Mouse (Mus musculus) heart, postnatal 0 days (tissue): ENCODE measurements around the gene Zbtb17. TPM values are rescaled to one million over a fixed set of nuclear protein-coding genes. Genes with fewer than 3 reads are reported as not detected.

Experiments used
- ATAC-seq: fragments of 200-750 bp; cut with Nextera tagmentation; 2 replicates; pipeline ENCODE4 v1.8.0; 2017; ENCODE audit warnings: low read depth, moderate number of reproducible peaks, moderate library complexity; ENCODE audit not compliant: insufficient read depth
- DNase-seq: peaks from one replicate; pipeline ENCODE4 v3.0.0-alpha.2; 2016; ENCODE audit warnings: low spot score
- H3K27ac ChIP-seq: fragments of 300-500 bp; sonication (generic); 2 replicates; pipeline ENCODE4 v1.5.1; 2014; ENCODE audit warnings: low read depth, mild to moderate bottlenecking
- H3K27me3 ChIP-seq: fragments of 300-500 bp; sonication (generic); 2 replicates; pipeline ENCODE4 v1.6.1; 2014; ENCODE audit warnings: low read length, mixed read lengths; ENCODE audit not compliant: control insufficient read depth, insufficient read depth
- H3K36me3 ChIP-seq: fragments of 300-500 bp; sonication (generic); replicated peaks from 2 replicates; pipeline ENCODE4 v1.6.1; 2014; ENCODE audit warnings: low read length, mixed read lengths; ENCODE audit not compliant: control insufficient read depth, insufficient read depth
- H3K4me1 ChIP-seq: fragments of 300-500 bp; sonication (generic); 2 replicates; pipeline ENCODE4 v1.6.1; 2014; ENCODE audit warnings: antibody characterized with exemption; ENCODE audit not compliant: control insufficient read depth, insufficient read depth
- H3K4me2 ChIP-seq: fragments of 300-500 bp; sonication (generic); 2 replicates; pipeline ENCODE4 v1.6.1; 2014; ENCODE audit warnings: low read depth, mild to moderate bottlenecking, low read length, moderate library complexity
- H3K4me3 ChIP-seq: fragments of 300-500 bp; sonication (generic); 2 replicates; pipeline ENCODE4 v1.5.1; 2014; ENCODE audit warnings: low read depth, low read length
- H3K9ac ChIP-seq: fragments of 300-500 bp; sonication (generic); replicated peaks from 2 replicates; pipeline ENCODE4 v1.6.1; 2014; ENCODE audit warnings: low read depth, low read length, mixed read lengths
- H3K9me3 ChIP-seq: fragments of 300-500 bp; sonication (generic); replicated peaks from 2 replicates; pipeline ENCODE4 v1.6.1; 2016; ENCODE audit warnings: low read length; ENCODE audit not compliant: control insufficient read depth
- CTCF ChIP-seq: IDR thresholded peaks from 2 replicates; pipeline ENCODE4 v1.5.1; 2016; ENCODE audit warnings: antibody characterized with exemption, control low read depth, low read depth
- EP300 ChIP-seq: IDR thresholded peaks from 2 replicates; pipeline ENCODE4 v1.6.1; 2016; ENCODE audit warnings: antibody characterized with exemption, low read depth
- WGBS: fragments of 180-500 bp; shearing (Covaris S2); extraction: QIAGEN DNeasy Blood & Tissue Kit; methylation state at CpG from one replicate; pipeline ENCODE4 v1.1.7; 2014; 5-methylcytosine and 5-hydroxymethylcytosine counted together
- polyA plus RNA-seq: library from polyadenylated mRNA; unstranded; fragments of >200 nt; fragmentation: Nextera tagmentation; extraction: Ambion mirVana; gene quantifications from 2 replicates; pipeline ENCODE4 v1.2.1, GENCODE M21; 2015
- total RNA-seq: library from RNA; depleted of rRNA; stranded (reverse); fragments of >200 nt; gene quantifications from 2 replicates; pipeline ENCODE4 v1.2.3, GENCODE M21; 2014; ENCODE audit warnings: low replicate concordance

Gene Zbtb17
- total and polyA plus RNA-seq, 2 experiments from 2014 or later = 18.1 to 32.7 TPM

GRCm38 (mm10) chr4:141432666-141433065 is 11.8 kb upstream of the Zbtb17 start:
- no peaks in the 10 kb centered on the region for H3K27me3 ChIP-seq
- H3K36me3 ChIP-seq = no peaks in the 10 kb centered on the region
- ATAC-seq = no peak
- H3K4me1 ChIP-seq = no peaks in the 10 kb centered on the region
- H3K4me2 ChIP-seq = no peak overlapping the region
- no peak for TF ChIP-seq CTCF
- no peak for TF ChIP-seq EP300
- no peak overlapping the region for H3K27ac ChIP-seq
- WGBS = 58% methylated on average over 14 of the region's 14 CpGs
- no peak overlapping the region for H3K9ac ChIP-seq
- no peak overlapping the region for H3K4me3 ChIP-seq
- DNase-seq = no peak
- no peaks in the 10 kb centered on the region for H3K9me3 ChIP-seq

DNA sequence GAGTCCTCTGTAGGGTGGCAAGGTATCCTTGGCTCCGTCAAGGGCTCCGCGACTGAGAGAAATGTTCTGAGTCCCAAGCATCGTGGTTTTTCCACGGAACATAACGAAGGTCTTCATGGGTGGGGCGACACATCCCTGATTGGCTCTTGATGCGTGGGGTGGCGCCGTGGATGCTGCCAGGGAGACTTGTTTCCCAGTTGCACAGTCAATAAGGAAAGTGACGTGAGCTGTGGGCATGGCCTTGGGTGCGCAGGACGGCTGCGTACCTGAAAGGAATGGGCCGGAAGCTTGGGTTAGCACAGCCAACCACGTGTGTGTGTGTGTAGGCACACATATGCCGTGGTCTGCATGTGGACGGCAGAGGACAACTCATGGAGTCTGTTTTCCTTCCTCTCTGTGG is 11.3 kb upstream of the Zbtb17 start:
- no peak overlapping the region for H3K4me2 ChIP-seq
- no peak overlapping the region for H3K9ac ChIP-seq
- WGBS = 82% methylated on average over 18 of the region's 18 CpGs
- H3K9me3 ChIP-seq = no peaks in the 10 kb centered on the region
- H3K27ac ChIP-seq = no peak overlapping the region
- H3K4me1 ChIP-seq = no peaks in the 10 kb centered on the region
- no peaks in the 10 kb centered on the region for H3K36me3 ChIP-seq
- no peak for ATAC-seq
- no peak for DNase-seq
- H3K27me3 ChIP-seq = no peaks in the 10 kb centered on the region
- TF ChIP-seq EP300 = no peak
- no peak for TF ChIP-seq CTCF
- H3K4me3 ChIP-seq = no peak overlapping the region

- no peaks in the 10 kb centered on the region for H3K36me3 ChIP-seq
- no peak within 1 kb of the TSS for H3K4me2 ChIP-seq
- no peak within 1 kb of the TSS for H3K27ac ChIP-seq
- 75% methylated on average over 1 of the region's 1 CpGs for WGBS
- no peaks in the 10 kb centered on the region for H3K27me3 ChIP-seq
- no peak for DNase-seq
- no peaks in the 10 kb centered on the region for H3K4me1 ChIP-seq
- no peak within 1 kb of the TSS for H3K4me3 ChIP-seq
- no peak within 1 kb of the TSS for H3K9ac ChIP-seq
- H3K9me3 ChIP-seq = no peaks in the 10 kb centered on the region
- no peak for ATAC-seq
- no peak for TF ChIP-seq EP300
- no peak for TF ChIP-seq CTCF
Observed at GRCm38 (mm10) chr4:141435974-141436373, 8.5 kb upstream of the Zbtb17 start, which contains the start of gene Srarp. Srarp (minus strand) TSS chr4:141436105.

GRCm38 (mm10) chr4:141439083-141439803 is 5.2 kb upstream of the Zbtb17 start:
- Histone ChIP-seq H3K36me3 (no peaks in the 10 kb centered on the region), H3K4me1 (peaks cover 10% of the 10 kb centered on the region), H3K27me3 (no peaks in the 10 kb centered on the region), H3K9me3 (no peaks in the 10 kb centered on the region), H3K4me3 (no peak overlapping the region), H3K4me2 (no peak overlapping the region), H3K9ac (no peak overlapping the region), H3K27ac (0 out of 2 replicates have a peak overlapping the region, but pooled peaks have one; percentile 12)
- no peak for ATAC-seq
- 60% methylated on average over 12 of the region's 12 CpGs for WGBS
- no peak for TF ChIP-seq CTCF
- TF ChIP-seq EP300 = no peak
- no peak for DNase-seq

DNA sequence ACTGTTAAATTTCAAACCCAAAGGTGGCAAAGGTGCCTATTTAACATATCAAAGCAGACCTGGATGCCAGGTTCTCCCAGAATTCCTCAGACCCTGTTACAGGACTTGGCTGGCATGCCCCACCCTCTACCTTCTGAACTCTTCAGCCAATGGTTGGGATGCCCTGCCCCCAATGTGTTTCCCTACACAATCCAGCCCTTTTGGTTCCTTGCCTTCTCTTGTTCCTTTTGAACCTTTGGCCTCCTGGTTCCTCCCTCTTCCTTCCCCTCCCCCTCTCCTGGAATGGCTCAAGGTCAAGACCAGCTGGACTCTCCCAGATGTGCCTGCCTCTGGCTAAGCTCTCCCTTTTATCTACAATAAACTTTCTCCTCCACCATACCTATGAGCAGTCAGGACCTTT is 3.6 kb upstream of the Zbtb17 start:
- H3K4me1 ChIP-seq = peaks cover 18% of the 10 kb centered on the region
- no peaks in the 10 kb centered on the region for H3K36me3 ChIP-seq
- H3K4me3 ChIP-seq = no peak overlapping the region
- no peak for DNase-seq
- H3K27ac ChIP-seq = no peak overlapping the region
- H3K4me2 ChIP-seq = no peak overlapping the region
- H3K9me3 ChIP-seq = no peaks in the 10 kb centered on the region
- TF ChIP-seq EP300 = no peak
- no peak for TF ChIP-seq CTCF
- no peak overlapping the region for H3K9ac ChIP-seq
- ATAC-seq = no peak
- H3K27me3 ChIP-seq = no peaks in the 10 kb centered on the region
